Mouse (Mus musculus) bone marrow, adult 2 months (tissue): ENCODE measurements around the gene Ntn1. TPM values are rescaled to one million over a fixed set of nuclear protein-coding genes. Genes with fewer than 3 reads are reported as not detected.

Experiments
- H3K27ac ChIP-seq: fragments of 200-500 bp; 2 replicates; pipeline ENCODE4 v1.5.1; 2012; ENCODE audit warnings: low read depth, mild to moderate bottlenecking, control low read depth, inconsistent platforms, low read length; ENCODE audit not compliant: control insufficient read depth, poor library complexity, insufficient read depth
- H3K4me1 ChIP-seq: fragments of 200-500 bp; 2 replicates; pipeline ENCODE4 v1.6.1; 2011; ENCODE audit warnings: low read length; ENCODE audit not compliant: control insufficient read depth, insufficient read depth
- H3K4me3 ChIP-seq: fragments of 200-500 bp; replicated peaks from 2 replicates; pipeline ENCODE3; 2011; ENCODE audit warnings: mild to moderate bottlenecking, low read depth, low read length, control low read depth; ENCODE audit not compliant: control insufficient read depth
- CTCF ChIP-seq: fragments of 200-500 bp; IDR thresholded peaks from 2 replicates; pipeline ENCODE4 v1.5.1; 2011; ENCODE audit warnings: low read length, control low read depth; ENCODE audit not compliant: control insufficient read depth, insufficient read depth
- POLR2A ChIP-seq: fragments of 200-500 bp; IDR thresholded peaks from 2 replicates; pipeline ENCODE4 v1.6.1; 2011; ENCODE audit warnings: low read depth, mild to moderate bottlenecking, control low read depth, low read length, borderline replicate concordance; ENCODE audit not compliant: control insufficient read depth
- whole genome bisulfite sequencing: fragments of 180-500 bp; shearing (Covaris S2); methylation state at CpG from one replicate; pipeline ENCODE4 v1.1.7; 2018; 5-methylcytosine and 5-hydroxymethylcytosine counted together
- polyA plus RNA-seq: library from polyadenylated mRNA; stranded (reverse); fragments of >200 nt; gene quantifications from 2 replicates; pipeline ENCODE4 v1.2.4, GENCODE M21; 2011; ENCODE audit warnings: low replicate concordance; ENCODE audit not compliant: missing spikeins, insufficient read depth, insufficient read length

Ntn1 gene
- polyA plus RNA-seq, 1 experiment, result 0.72 TPM

- Histone ChIP-seq H3K27ac (no peak overlapping the region), H3K4me1 (peaks cover 4% of the 10 kb centered on the region), H3K4me3 (no peak overlapping the region)
- 77% methylated on average over 6 of the region's 6 CpGs for WGBS
- TF ChIP-seq POLR2A, result no peak
- no peak for TF ChIP-seq CTCF
Observed at GRCm38 (mm10) chr11:68196566-68196965, 204.1 kb downstream of the Ntn1 start.

- WGBS, result 78% methylated on average over 10 of the region's 10 CpGs
- peaks cover 2% of the 10 kb centered on the region for H3K4me1 ChIP-seq
- TF ChIP-seq CTCF (no peak), POLR2A (no peak)
- no peak overlapping the region for H3K4me3 ChIP-seq
- H3K27ac ChIP-seq, result no peak overlapping the region
Observed at GRCm38 (mm10) chr11:68195693-68196176, 204.9 kb downstream of the Ntn1 start.

- no peak for TF ChIP-seq CTCF
- TF ChIP-seq POLR2A, result no peak
- H3K4me1 ChIP-seq, result peaks cover 2% of the 10 kb centered on the region
Observed at GRCm38 (mm10) chr11:68195168-68195567, 205.5 kb downstream of the Ntn1 start.

GRCm38 (mm10) chr11:68190849-68191248 is 209.8 kb downstream of the Ntn1 start:
- H3K27ac ChIP-seq, result no peak overlapping the region
- no peaks in the 10 kb centered on the region for H3K4me1 ChIP-seq
- 77% methylated on average over 5 of the region's 5 CpGs for WGBS
- TF ChIP-seq POLR2A (no peak), CTCF (no peak)
- no peak overlapping the region for H3K4me3 ChIP-seq

More at GRCm38 (mm10) chr11:68195168-68195567, 205.5 kb downstream of the Ntn1 start:
- Histone ChIP-seq H3K27ac (no peak overlapping the region), H3K4me3 (no peak overlapping the region)
- 56% methylated on average over 6 of the region's 6 CpGs for WGBS

GRCm38 (mm10) chr11:68188695-68189201 is 211.9 kb downstream of the Ntn1 start:
- no peak overlapping the region for H3K27ac ChIP-seq
- H3K4me1 ChIP-seq, result no peaks in the 10 kb centered on the region
- WGBS, result 59% methylated on average over 12 of the region's 12 CpGs
- H3K4me3 ChIP-seq, result no peak overlapping the region
- no peak for TF ChIP-seq POLR2A
- no peak for TF ChIP-seq CTCF

- 83% methylated on average over 8 of the region's 8 CpGs for WGBS
Observed at GRCm38 (mm10) chr11:68187242-68187641, 213.4 kb downstream of the Ntn1 start.

GRCm38 (mm10) chr11:68185647-68186046 is 215.0 kb downstream of the Ntn1 start:
- WGBS, result 92% methylated on average over 3 of the region's 3 CpGs
- TF ChIP-seq CTCF (no peak), POLR2A (no peak)
- Histone ChIP-seq H3K4me1 (no peaks in the 10 kb centered on the region), H3K4me3 (no peak overlapping the region), H3K27ac (no peak overlapping the region)

More at GRCm38 (mm10) chr11:68187242-68187641, 213.4 kb downstream of the Ntn1 start:
- H3K27ac ChIP-seq, result no peak overlapping the region
- no peak for TF ChIP-seq POLR2A
- TF ChIP-seq CTCF, result no peak
- H3K4me1 ChIP-seq, result no peaks in the 10 kb centered on the region
- no peak overlapping the region for H3K4me3 ChIP-seq

- Histone ChIP-seq H3K4me1 (no peaks in the 10 kb centered on the region), H3K27ac (no peak overlapping the region), H3K4me3 (no peak overlapping the region)
- TF ChIP-seq CTCF (no peak), POLR2A (no peak)
- 67% methylated on average over 7 of the region's 7 CpGs for WGBS
Observed at GRCm38 (mm10) chr11:68177415-68177814, 223.2 kb downstream of the Ntn1 start.

GRCm38 (mm10) chr11:68176550-68176949 is 224.1 kb downstream of the Ntn1 start:
- 56% methylated on average over 4 of the region's 4 CpGs for WGBS
- TF ChIP-seq POLR2A (no peak), CTCF (no peak)
- Histone ChIP-seq H3K4me1 (no peaks in the 10 kb centered on the region), H3K4me3 (no peak overlapping the region), H3K27ac (no peak overlapping the region)

GRCm38 (mm10) chr11:68172648-68173045 is 228.0 kb downstream of the Ntn1 start:
- 71% methylated on average over 4 of the region's 4 CpGs for WGBS
- no peaks in the 10 kb centered on the region for H3K4me1 ChIP-seq
- TF ChIP-seq CTCF (no peak), POLR2A (no peak)
- H3K27ac ChIP-seq, result no peak overlapping the region
- no peak overlapping the region for H3K4me3 ChIP-seq
